Mouse (Mus musculus): Measurements from ENCODE around the gene Tsc2.

- no peak for TF ChIP-seq CTCF (IDR thresholded peaks at IDR 0.05; ENCODE audit: low read depth)
- TF ChIP-seq EP300 (optimal IDR thresholded peaks at IDR 0.05), result no peak
These were observed 7.2 kb upstream of the Tsc2 start for GRCm38 (mm10) chr17:24639571-24639988.
